Mouse (Mus musculus) heart, adult 2 months (tissue): ENCODE results near the gene Mettl1. TPM values are rescaled to one million over a fixed set of nuclear protein-coding genes. Genes with fewer than 3 reads are reported as not detected.

Experiments
- DNase-seq, 2 experiments: peaks; one replicate each; pipeline ENCODE4 v3.0.0; 2021
- H3K27ac ChIP-seq: fragments of 200-600 bp; 2 replicates; pipeline ENCODE4 v1.8.1; 2022
- H3K27me3 ChIP-seq: fragments of 200-500 bp; 2 replicates; pipeline ENCODE4 v1.6.1; 2012; ENCODE audit warnings: mild to moderate bottlenecking, low read length, inconsistent platforms, mixed read lengths; ENCODE audit not compliant: control insufficient read depth, insufficient read depth
- H3K36me3 ChIP-seq: fragments of 200-500 bp; 2 replicates; pipeline ENCODE4 v1.6.1; 2012; ENCODE audit warnings: low read length, inconsistent platforms; ENCODE audit not compliant: control insufficient read depth, insufficient read depth
- H3K4me1 ChIP-seq: fragments of 200-500 bp; 2 replicates; pipeline ENCODE4 v1.6.1; 2011; ENCODE audit warnings: low read length; ENCODE audit not compliant: control insufficient read depth, insufficient read depth
- H3K4me3 ChIP-seq: fragments of 200-600 bp; 2 replicates; pipeline ENCODE4 v1.8.1; 2022
- H3K79me2 ChIP-seq: fragments of 200-500 bp; replicated peaks from 2 replicates; pipeline ENCODE4 v1.6.1; 2012; ENCODE audit warnings: mild to moderate bottlenecking, inconsistent platforms, low read length, moderate library complexity, mixed read lengths; ENCODE audit not compliant: control insufficient read depth, insufficient read depth
- H3K9ac ChIP-seq: fragments of 200-500 bp; 2 replicates; pipeline ENCODE4 v1.6.1; 2012; ENCODE audit warnings: low read depth, mild to moderate bottlenecking, control low read depth, inconsistent platforms, low read length, mixed read lengths
- CTCF ChIP-seq: fragments of 200-600 bp; IDR thresholded peaks from 2 replicates; pipeline ENCODE4 v1.8.1; 2022; ENCODE audit warnings: antibody characterized with exemption, mild to moderate bottlenecking, moderate library complexity
- EP300 ChIP-seq: fragments of 200-500 bp; IDR thresholded peaks from 2 replicates; pipeline ENCODE4 v1.6.1; 2011; ENCODE audit warnings: low read depth, low read length, control low read depth; ENCODE audit not compliant: insufficient read depth
- POLR2A ChIP-seq: fragments of 200-500 bp; IDR thresholded peaks from 2 replicates; pipeline ENCODE4 v1.6.1; 2011; ENCODE audit warnings: mild to moderate bottlenecking, low read depth, low read length, control low read depth; ENCODE audit not compliant: insufficient read depth
- WGBS: fragments of 180-500 bp; shearing (Covaris S2); methylation state at CpG from one replicate; pipeline ENCODE4 v1.1.7; 2018; 5-methylcytosine and 5-hydroxymethylcytosine counted together
- intact Hi-C: fragments of 180-260 bp; cut with DNase I; formaldehyde crosslinking; loops from one replicate; pipeline ENCODE4 v1.15.1; 2025
- long read RNA-seq: library from polyadenylated mRNA; stranded (forward); transcript quantifications from one replicate; pipeline ENCODE4 v2.0.0, GENCODE M21; 2021
- polyA plus RNA-seq: library from polyadenylated mRNA; depleted of rRNA; stranded (reverse); fragments of >200 nt; gene quantifications from 2 replicates; pipeline ENCODE4 v1.2.3, GENCODE M21; 2012; rRNA removed
- total RNA-seq, 2 experiments: library from RNA; stranded (reverse); gene quantifications; 2 replicates each; pipeline ENCODE4 v1.2.3; 2021

Mettl1 gene
- total RNA-seq (1 to 10 TPM; 6.3 to 7.0 TPM), polyA plus RNA-seq (12.3 and 16.0 TPM in 2 replicates)
- long read RNA-seq, transcript Mettl1-201 (6 exons, 1,791 nt) = major isoform, 7 of 7 reads
- long read RNA-seq, partial matches to known transcripts = 0 of 7 reads
- long read RNA-seq, other reads (novel, unspliced or antisense) = 0 of 7 reads

DNA sequence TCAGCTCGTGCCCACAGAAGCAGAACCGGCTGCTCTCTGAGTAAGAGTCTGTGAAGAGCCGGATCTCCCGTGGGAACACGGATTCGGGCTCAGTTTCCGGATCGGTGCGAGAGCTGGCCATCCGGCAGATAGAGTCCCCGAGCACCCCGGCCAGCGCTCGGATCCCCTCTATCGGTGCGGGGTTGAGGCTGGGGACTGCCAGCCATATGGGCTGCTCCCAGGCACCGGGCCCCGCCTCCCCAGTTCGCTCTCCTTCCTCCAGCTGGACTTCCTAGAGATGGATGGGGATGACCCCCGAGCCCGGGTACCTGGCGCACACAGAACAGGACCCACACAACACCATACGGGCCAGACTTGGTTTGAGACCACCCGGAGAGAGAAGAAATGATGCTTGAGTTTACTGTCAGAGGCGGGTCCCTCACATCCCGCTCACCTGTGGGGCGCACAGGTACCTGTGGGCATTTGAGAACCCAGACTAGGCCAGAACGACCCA lies at the start of gene Mettl1, which contains the start of gene Eef1akmt3:
TSS of gene Mettl1 (plus strand) at position 141 of the 493 bp plus-strand sequence.
TSS of gene Eef1akmt3 (minus strand) at position 240 of the 493 bp plus-strand sequence.
- H3K27ac ChIP-seq = peak within 1 kb of the TSS; percentile 51
- TF ChIP-seq CTCF = no peak
- no peak for TF ChIP-seq EP300
- TF ChIP-seq POLR2A = no peak
- intact Hi-C loops = no loop called here
- no peaks in the 10 kb centered on the region for H3K79me2 ChIP-seq
- H3K4me1 ChIP-seq = no peaks in the 10 kb centered on the region
- H3K36me3 ChIP-seq = no peaks in the 10 kb centered on the region
- WGBS = under 1% methylated on average over 28 of the region's 28 CpGs
- no peak for DNase-seq
- peak within 1 kb of the TSS; percentile 83 for H3K4me3 ChIP-seq
- peak within 1 kb of the TSS; percentile 60 for H3K9ac ChIP-seq
- 0 out of 2 replicates have a peak, but pooled peaks cover 2% of the 10 kb centered on the region for H3K27me3 ChIP-seq

- no peak overlapping the region for H3K4me3 ChIP-seq
- no peak for TF ChIP-seq CTCF
- TF ChIP-seq POLR2A = no peak
- TF ChIP-seq EP300 = no peak
- H3K36me3 ChIP-seq = peaks cover 19% of the 10 kb centered on the region
- WGBS = 23% methylated on average over 3 of the region's 3 CpGs
- no peaks in the 10 kb centered on the region for H3K27me3 ChIP-seq
- H3K79me2 ChIP-seq = peaks cover 14% of the 10 kb centered on the region
- H3K4me1 ChIP-seq = peaks cover 40% of the 10 kb centered on the region
- no peak overlapping the region for H3K9ac ChIP-seq
- no peak overlapping the region for H3K27ac ChIP-seq
- DNase-seq = no peak
- intact Hi-C loops = loop anchor here (2.0 kb wide), 1 partner anchor 39 kb away; the partner anchor contains the start of gene Tsfm
Observed at GRCm38 (mm10) chr10:126991676-126992075, 49.5 kb upstream of the Mettl1 start.

GRCm38 (mm10) chr10:126993621-126994020 lies 47.6 kb upstream of the Mettl1 start:
- Histone ChIP-seq H3K79me2 (peaks cover 11% of the 10 kb centered on the region), H3K27me3 (no peaks in the 10 kb centered on the region), H3K36me3 (peaks cover 16% of the 10 kb centered on the region), H3K4me1 (peaks cover 26% of the 10 kb centered on the region), H3K9ac (no peak overlapping the region), H3K27ac (no peak overlapping the region), H3K4me3 (no peak overlapping the region)
- no peak for DNase-seq
- TF ChIP-seq CTCF = no peak
- no peak for TF ChIP-seq POLR2A
- TF ChIP-seq EP300 = no peak
- intact Hi-C loops = no loop called here
- 49% methylated on average over 3 of the region's 3 CpGs for WGBS

DNA sequence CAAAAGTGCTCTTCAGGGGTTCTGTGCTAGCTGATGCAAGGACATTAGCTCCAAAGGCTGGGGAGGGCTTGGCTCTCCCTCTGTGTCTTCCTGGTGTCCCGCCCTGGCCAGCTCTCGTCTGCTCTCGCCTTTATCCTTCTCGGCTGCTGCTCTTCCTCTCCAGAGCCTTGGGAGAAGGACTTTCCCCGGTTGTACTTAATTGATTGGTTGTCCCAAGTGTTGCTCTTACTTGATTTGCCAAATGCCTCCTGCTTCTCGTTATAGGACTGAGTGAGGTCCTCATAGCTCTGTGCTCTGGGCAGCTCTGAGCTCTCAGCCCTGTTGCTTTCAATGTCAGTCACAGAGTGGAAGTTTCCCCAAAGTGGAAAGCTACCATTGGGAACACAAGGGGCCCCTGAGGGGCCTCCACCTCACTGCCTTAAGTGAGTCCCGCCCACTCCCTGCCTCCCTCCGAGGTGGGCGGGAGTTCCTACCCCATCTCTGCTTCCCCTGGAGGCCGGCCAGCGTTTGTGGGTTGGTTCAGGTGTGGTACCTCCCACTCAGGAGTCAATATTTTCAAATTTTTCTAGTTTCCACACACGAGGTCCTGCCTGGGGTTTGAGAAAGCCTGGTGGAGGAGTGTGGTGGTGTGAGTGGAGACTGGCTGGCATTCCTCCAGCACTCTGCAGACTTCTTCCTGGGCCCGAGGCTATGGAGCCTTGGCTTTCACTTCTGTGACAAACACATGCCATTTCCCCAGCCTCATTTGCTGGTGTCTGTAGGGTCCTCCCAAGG lies 43.7 kb upstream of the Mettl1 start:
- WGBS = 44% methylated on average over 13 of the region's 13 CpGs
- H3K27me3 ChIP-seq = no peaks in the 10 kb centered on the region
- peaks cover 2% of the 10 kb centered on the region; the same call in 1 of the 2 replicates for H3K4me1 ChIP-seq
- 0 out of 2 replicates have a peak, but pooled peaks cover 3% of the 10 kb centered on the region for H3K36me3 ChIP-seq
- H3K4me3 ChIP-seq = no peak overlapping the region
- TF ChIP-seq CTCF = 0 out of 2 replicates have a peak, but pooled peaks have one; percentile 2
- TF ChIP-seq POLR2A = no peak
- no peak for TF ChIP-seq EP300
- no peaks in the 10 kb centered on the region; the same call in 1 of the 2 replicates for H3K79me2 ChIP-seq
- intact Hi-C loops = no loop called here
- no peak for DNase-seq
- H3K9ac ChIP-seq = no peak overlapping the region
- no peak overlapping the region for H3K27ac ChIP-seq

DNA sequence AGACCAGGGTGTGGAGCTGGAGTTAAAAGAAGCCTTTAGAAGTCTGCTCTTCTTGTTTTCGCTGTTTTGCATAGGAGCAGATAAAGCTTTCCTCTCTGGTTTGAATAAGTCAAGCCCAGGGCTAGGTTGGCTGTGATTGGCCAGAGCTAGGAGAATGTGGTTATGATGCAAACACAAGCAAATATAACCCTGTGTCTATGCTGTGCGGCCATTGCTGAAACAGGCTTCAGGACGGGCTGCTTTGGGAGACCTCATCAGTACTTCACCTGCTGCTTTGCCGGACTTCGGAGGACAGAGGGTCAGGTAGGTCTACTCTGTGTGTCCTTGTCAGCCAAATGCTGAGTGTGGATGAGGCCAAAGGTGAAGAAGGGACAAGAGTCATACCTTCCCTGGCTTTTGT lies 40.7 kb upstream of the Mettl1 start, which contains the start of gene Avil:
TSS of gene Avil (plus strand) at position 181 of the 400 bp plus-strand sequence.
- Histone ChIP-seq H3K4me3 (no peak within 1 kb of the TSS), H3K4me1 (no peaks in the 10 kb centered on the region), H3K27ac (no peak within 1 kb of the TSS), H3K27me3 (no peaks in the 10 kb centered on the region), H3K36me3 (no peaks in the 10 kb centered on the region), H3K79me2 (no peaks in the 10 kb centered on the region), H3K9ac (no peak within 1 kb of the TSS)
- intact Hi-C loops = no loop called here
- TF ChIP-seq POLR2A (no peak), EP300 (no peak), CTCF (no peak)
- no peak for DNase-seq
- WGBS = 79% methylated on average over 5 of the region's 5 CpGs
